Mouse (Mus musculus) cerebellum, adult 2 months (tissue): ENCODE data around the gene Tepsin.

Experiments
- CTCF ChIP-seq: fragments of 200-500 bp; IDR thresholded peaks from 2 replicates; pipeline ENCODE4 v1.5.1; 2011; ENCODE audit warnings: low read depth, mild to moderate bottlenecking, control low read depth, low read length, moderate library complexity, borderline replicate concordance; ENCODE audit not compliant: insufficient read depth
- POLR2A ChIP-seq: fragments of 200-500 bp; IDR thresholded peaks from 2 replicates; pipeline ENCODE4 v1.6.1; 2011; ENCODE audit warnings: low read length, control low read depth, borderline replicate concordance; ENCODE audit not compliant: insufficient read depth

DNA sequence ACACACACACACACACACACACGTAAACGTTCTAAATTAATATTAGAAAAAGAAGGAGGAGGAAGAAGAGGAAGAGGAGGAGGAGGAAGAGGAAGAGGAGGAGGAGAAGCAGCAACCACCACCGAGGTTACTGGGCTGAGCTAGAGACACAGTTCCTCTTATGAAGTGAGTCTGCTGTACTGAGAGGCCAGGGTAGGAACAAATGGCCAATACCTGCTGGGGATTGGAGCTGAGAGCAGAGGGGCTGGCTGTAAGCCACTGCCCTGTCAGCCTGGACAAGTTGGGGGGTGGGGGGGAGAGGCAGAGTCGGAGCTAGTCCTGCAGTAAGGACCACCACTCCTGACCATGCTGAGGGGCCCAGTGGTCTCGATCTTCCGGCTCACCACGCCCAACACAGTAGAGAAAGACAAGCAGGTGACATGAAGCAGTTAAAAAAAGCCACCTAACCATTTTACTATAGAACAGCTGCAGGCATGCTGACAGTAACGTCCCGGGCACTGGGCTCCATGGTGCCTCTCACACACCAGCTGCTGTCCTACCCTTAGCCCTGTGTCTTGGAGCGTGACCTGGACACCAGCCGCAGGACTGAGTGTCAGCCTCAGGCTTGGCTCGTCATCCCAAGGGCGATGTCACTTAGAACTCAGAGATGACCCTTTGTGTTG is 34.4 kb downstream of the Tepsin start:
- no peak for TF ChIP-seq CTCF
- TF ChIP-seq POLR2A = no peak
